Mouse (Mus musculus) intestine, embryonic 15.5 days (tissue): ENCODE data around the gene Cubn. TPM values are rescaled to one million over a fixed set of nuclear protein-coding genes. Genes with fewer than 3 reads are reported as not detected.

Experiments
- ATAC-seq: fragments of 200-750 bp; cut with Nextera tagmentation; 2 replicates; pipeline ENCODE4 v1.8.0; 2017; ENCODE audit warnings: moderate TSS enrichment, moderate library complexity
- H3K27ac ChIP-seq: fragments of 300-500 bp; sonication (generic); 2 replicates; pipeline ENCODE4 v1.5.1; 2015; ENCODE audit warnings: mild to moderate bottlenecking, inconsistent platforms
- H3K27me3 ChIP-seq: fragments of 300-500 bp; sonication (generic); replicated peaks from 2 replicates; pipeline ENCODE4 v1.6.1; 2015; ENCODE audit warnings: inconsistent platforms
- H3K36me3 ChIP-seq: fragments of 300-500 bp; sonication (generic); 2 replicates; pipeline ENCODE4 v1.6.1; 2015; ENCODE audit warnings: inconsistent platforms
- H3K4me1 ChIP-seq: fragments of 300-500 bp; sonication (generic); replicated peaks from 2 replicates; pipeline ENCODE4 v1.6.1; 2015; ENCODE audit warnings: inconsistent platforms
- H3K4me2 ChIP-seq: fragments of 300-500 bp; sonication (generic); replicated peaks from 2 replicates; pipeline ENCODE4 v1.6.1; 2015; ENCODE audit warnings: mild to moderate bottlenecking, inconsistent platforms
- H3K4me3 ChIP-seq: fragments of 300-500 bp; sonication (generic); replicated peaks from 2 replicates; pipeline ENCODE4 v1.5.1; 2015; ENCODE audit warnings: inconsistent platforms
- H3K9ac ChIP-seq: fragments of 300-500 bp; sonication (generic); 2 replicates; pipeline ENCODE4 v1.6.1; 2015; ENCODE audit warnings: inconsistent platforms
- H3K9me3 ChIP-seq: fragments of 300-500 bp; sonication (generic); 2 replicates; pipeline ENCODE4 v1.6.1; 2016; ENCODE audit warnings: inconsistent platforms
- WGBS: fragments of 180-500 bp; shearing (Covaris S2); methylation state at CpG from one replicate; pipeline ENCODE4 v1.1.7; 2015; 5-methylcytosine and 5-hydroxymethylcytosine counted together
- polyA plus RNA-seq: library from polyadenylated mRNA; unstranded; fragments of >200 nt; fragmentation: Nextera tagmentation; extraction: Ambion mirVana; gene quantifications from 2 replicates; pipeline ENCODE4 v1.2.1, GENCODE M21; 2015

The Cubn gene
- polyA plus RNA-seq: 7.3 and 8.9 TPM in 2 replicates

DNA sequence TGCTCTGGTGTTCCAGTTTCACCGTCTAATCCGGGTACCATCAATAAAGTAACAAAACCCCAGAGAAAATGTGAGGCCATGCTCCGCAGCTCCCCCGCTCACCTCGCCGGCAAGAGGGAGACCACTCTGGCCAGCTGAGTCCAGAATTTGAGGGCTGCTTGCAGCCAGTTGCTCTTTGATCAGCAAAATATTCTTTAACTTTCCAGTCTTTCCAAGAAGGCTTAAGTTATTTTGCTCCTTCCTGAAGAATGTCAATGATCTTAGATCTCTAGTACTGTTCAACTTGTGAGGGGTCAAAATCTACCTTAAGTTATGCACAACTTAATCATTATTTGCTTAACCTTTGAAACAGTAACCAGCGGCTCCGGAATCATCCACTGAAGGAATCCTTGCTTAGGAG, at the start of gene Cubn:
Gene Cubn, minus strand, starts transcription at position 80 of the 400 bp plus-strand sequence.
- Histone ChIP-seq H3K27ac (peak within 1 kb of the TSS; percentile 77), H3K4me3 (peak within 1 kb of the TSS; percentile 22), H3K27me3 (no peaks in the 10 kb centered on the region), H3K9me3 (no peaks in the 10 kb centered on the region), H3K4me2 (peak within 1 kb of the TSS; percentile 38), H3K36me3 (no peaks in the 10 kb centered on the region), H3K4me1 (0 out of 2 replicates have a peak, but pooled peaks cover 3% of the 10 kb centered on the region), H3K9ac (no peak within 1 kb of the TSS)
- 46% methylated on average over 8 of the region's 8 CpGs for WGBS
- peak; percentile 69 for ATAC-seq

DNA sequence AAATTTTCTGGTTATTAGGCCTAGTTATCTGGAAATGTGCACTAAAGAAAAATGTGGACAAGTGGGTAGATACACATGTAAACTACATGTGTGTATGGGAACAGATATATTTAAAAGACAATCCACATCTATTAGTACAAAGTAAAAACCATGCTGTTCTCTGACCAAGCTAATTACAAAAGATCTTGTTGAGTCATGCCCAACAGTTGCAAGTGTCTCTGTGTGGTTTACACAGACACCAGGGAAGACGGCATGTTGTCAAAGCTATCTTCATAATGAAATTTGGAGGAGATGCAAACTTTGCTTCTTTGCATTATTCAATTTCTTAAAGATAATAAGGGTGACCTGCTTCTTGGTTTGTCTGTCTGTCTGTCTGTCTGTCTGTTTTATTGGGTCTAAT, 48.2 kb upstream of the Cubn start:
- no peak overlapping the region for H3K9ac ChIP-seq
- 87% methylated on average over 1 of the region's 1 CpGs for WGBS
- H3K27ac ChIP-seq: no peak overlapping the region
- H3K4me2 ChIP-seq: no peak overlapping the region
- H3K27me3 ChIP-seq: no peaks in the 10 kb centered on the region
- H3K4me3 ChIP-seq: no peak overlapping the region
- no peak for ATAC-seq
- H3K4me1 ChIP-seq: 0 out of 2 replicates have a peak, but pooled peaks cover 5% of the 10 kb centered on the region
- no peaks in the 10 kb centered on the region for H3K9me3 ChIP-seq
- no peaks in the 10 kb centered on the region for H3K36me3 ChIP-seq

DNA sequence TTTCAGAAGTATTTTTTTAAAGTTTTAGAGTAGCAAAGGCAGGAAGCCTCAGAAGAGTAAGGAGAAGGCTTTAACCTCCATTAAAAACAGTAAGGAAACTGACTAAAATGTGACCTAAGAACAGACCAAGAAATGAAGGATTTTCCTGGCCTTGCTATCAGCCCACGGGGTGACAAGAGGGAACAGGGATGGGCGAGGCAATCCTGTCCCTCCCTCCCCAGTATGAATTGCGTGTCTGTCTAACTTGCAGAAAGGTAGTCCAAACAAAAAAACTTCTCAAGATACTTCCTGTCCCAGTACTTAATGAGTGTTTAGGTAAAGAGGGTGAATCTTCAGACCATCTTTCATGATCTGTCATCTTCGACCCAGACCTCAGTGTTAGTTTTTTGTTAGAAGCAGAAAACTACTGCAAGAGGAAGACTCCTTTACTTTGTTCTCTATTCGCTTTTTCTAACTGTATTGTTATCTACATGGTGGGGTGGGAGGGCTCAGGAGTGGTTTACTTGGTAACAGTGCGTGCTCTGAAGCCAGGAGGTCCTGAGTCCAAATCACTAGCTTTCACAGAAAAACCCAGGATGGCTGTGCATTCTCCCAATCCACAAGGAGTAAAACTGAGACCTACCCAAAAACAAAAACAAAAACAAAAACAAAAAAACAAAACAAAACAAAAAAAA, 47.2 kb upstream of the Cubn start:
- Histone ChIP-seq H3K4me3 (no peak overlapping the region), H3K4me1 (0 out of 2 replicates have a peak, but pooled peaks cover 3% of the 10 kb centered on the region), H3K9me3 (no peaks in the 10 kb centered on the region), H3K36me3 (no peaks in the 10 kb centered on the region), H3K4me2 (no peak overlapping the region), H3K27ac (no peak overlapping the region), H3K27me3 (no peaks in the 10 kb centered on the region), H3K9ac (no peak overlapping the region)
- no peak for ATAC-seq
- 47% methylated on average over 6 of the region's 6 CpGs for WGBS

DNA sequence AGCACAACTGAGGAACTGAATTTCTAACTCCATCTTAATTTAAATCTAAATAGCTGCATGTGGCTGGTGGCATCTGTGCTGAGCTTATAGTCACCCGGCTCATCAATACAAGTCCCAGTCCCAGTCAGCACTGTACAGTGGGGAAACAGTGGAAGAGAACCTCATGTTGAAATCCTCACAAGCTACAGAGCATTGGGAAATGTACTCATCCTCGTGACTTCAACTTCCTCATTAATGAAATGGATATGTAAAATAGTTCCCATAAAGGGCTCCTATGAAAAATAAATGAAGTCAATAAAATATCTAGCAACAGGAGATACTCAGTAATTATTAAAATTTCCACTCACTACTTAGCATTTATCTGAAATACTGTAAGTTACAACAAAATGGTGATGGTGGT, 46.6 kb upstream of the Cubn start:
- Histone ChIP-seq H3K27me3 (no peaks in the 10 kb centered on the region), H3K9ac (no peak overlapping the region), H3K36me3 (no peaks in the 10 kb centered on the region), H3K4me1 (0 out of 2 replicates have a peak, but pooled peaks cover 3% of the 10 kb centered on the region), H3K4me2 (no peak overlapping the region), H3K4me3 (no peak overlapping the region), H3K27ac (no peak overlapping the region), H3K9me3 (no peaks in the 10 kb centered on the region)
- WGBS: 79% methylated on average over 2 of the region's 2 CpGs
- no peak for ATAC-seq

DNA sequence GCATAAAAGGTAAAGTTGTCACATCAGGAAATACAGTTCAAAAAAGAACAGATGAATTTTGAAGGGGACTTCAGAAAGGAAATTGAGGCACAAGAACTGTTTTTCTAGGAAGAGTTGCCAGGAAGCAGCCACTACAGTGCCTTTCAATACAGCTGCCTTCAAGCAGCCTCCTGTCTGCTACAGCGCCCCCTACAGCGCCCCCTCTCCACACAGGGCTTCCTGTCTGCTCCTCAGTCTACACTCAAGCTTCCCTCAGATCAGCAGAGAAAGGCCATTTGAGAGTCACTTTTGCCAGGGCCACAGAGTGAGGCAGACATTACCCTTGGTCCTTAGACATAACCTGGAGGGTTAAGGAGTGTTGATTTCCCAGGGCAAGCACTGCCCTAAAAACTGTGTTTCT, 46.1 kb upstream of the Cubn start:
- no peaks in the 10 kb centered on the region for H3K27me3 ChIP-seq
- no peaks in the 10 kb centered on the region for H3K9me3 ChIP-seq
- H3K4me3 ChIP-seq: no peak overlapping the region
- 0 out of 2 replicates have a peak, but pooled peaks cover 3% of the 10 kb centered on the region for H3K4me1 ChIP-seq
- no peak overlapping the region for H3K4me2 ChIP-seq
- no peak for ATAC-seq
- no peak overlapping the region for H3K9ac ChIP-seq
- H3K27ac ChIP-seq: no peak overlapping the region
- no peaks in the 10 kb centered on the region for H3K36me3 ChIP-seq
- 28% methylated on average over 2 of the region's 2 CpGs for WGBS

DNA sequence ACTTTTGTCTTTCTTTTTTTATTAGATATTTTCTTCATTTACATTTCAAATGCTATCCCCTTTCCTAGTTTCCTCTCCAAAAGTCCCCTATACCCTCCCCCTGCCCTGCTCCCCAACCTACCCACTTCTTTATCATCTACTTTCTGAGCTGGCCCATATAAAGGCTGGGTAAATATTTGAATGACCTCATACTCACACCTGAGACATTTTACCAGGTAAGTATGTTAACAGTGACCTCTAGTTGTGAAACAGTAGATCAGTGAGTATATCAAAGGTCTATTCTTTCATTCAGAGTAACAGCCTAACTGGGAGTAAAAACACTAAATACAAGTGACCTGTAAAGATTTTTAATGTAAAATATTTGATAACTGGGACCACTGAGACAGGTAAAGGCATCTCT, 45.1 kb upstream of the Cubn start:
- Histone ChIP-seq H3K9ac (no peak overlapping the region), H3K9me3 (no peaks in the 10 kb centered on the region), H3K36me3 (no peaks in the 10 kb centered on the region), H3K4me1 (0 out of 2 replicates have a peak, but pooled peaks cover 3% of the 10 kb centered on the region), H3K27me3 (no peaks in the 10 kb centered on the region), H3K27ac (no peak overlapping the region), H3K4me3 (no peak overlapping the region), H3K4me2 (no peak overlapping the region)
- peak; percentile 82 for ATAC-seq

DNA sequence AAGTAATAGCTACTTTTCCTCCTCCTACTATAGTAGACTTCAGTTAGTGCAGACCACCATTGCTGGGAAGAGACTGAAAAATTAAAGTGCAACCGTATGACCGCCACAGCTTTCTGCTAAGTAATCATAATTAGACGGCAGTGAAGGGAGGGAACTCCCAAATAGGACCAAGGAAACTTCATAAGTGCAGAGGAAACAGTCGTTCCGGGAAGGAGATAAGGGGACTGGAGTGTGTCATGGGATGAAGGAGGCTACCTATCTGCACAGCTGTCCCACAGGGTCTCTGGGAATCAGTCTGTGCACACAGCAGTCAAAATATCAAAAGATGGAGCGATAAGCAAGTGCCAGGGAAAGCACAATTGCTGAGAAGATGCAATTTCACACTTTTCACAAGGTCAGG, 39.0 kb upstream of the Cubn start:
- Histone ChIP-seq H3K4me1 (no peaks in the 10 kb centered on the region), H3K4me3 (no peak overlapping the region), H3K9ac (no peak overlapping the region), H3K27me3 (no peaks in the 10 kb centered on the region), H3K9me3 (no peaks in the 10 kb centered on the region), H3K4me2 (no peak overlapping the region), H3K27ac (no peak overlapping the region), H3K36me3 (no peaks in the 10 kb centered on the region)
- 69% methylated on average over 6 of the region's 6 CpGs for WGBS
- ATAC-seq: no peak

DNA sequence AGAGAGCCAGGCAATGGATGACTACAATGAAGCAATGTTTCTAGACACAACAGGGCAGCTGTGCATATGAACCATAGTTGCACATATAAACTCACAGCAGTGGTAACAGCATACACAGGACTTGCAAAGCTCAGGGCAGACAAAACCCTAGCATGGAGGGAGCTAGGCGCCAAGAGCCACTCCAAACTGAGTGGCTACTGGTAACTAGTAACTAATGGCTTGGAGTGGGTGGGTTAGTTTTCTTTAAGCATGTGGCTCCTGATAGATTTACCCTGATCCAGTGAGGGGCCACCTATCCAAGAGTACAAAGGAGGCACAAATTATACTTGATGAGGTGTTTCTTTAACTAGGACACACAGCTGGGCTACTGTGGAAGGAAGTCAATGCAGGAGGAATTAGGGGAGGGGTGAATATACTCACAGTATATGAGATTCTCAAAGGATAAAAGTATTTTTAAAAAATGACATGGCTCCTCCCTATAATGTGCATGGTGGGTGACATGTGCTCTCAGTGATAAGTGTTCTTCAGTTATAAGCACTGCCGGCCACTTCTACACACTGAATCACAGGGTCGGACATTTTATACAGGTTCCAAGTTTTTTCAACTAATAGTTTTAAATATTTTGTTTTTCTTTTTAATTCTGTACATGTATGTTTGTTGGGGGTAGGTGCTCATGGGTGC, 37.8 kb upstream of the Cubn start:
- H3K9ac ChIP-seq: no peak overlapping the region
- no peak for ATAC-seq
- H3K27ac ChIP-seq: no peak overlapping the region
- H3K4me3 ChIP-seq: no peak overlapping the region
- WGBS: 93% methylated on average over 3 of the region's 3 CpGs
- H3K27me3 ChIP-seq: no peaks in the 10 kb centered on the region
- H3K4me2 ChIP-seq: no peak overlapping the region
- H3K4me1 ChIP-seq: no peaks in the 10 kb centered on the region
- no peaks in the 10 kb centered on the region for H3K9me3 ChIP-seq
- H3K36me3 ChIP-seq: no peaks in the 10 kb centered on the region

DNA sequence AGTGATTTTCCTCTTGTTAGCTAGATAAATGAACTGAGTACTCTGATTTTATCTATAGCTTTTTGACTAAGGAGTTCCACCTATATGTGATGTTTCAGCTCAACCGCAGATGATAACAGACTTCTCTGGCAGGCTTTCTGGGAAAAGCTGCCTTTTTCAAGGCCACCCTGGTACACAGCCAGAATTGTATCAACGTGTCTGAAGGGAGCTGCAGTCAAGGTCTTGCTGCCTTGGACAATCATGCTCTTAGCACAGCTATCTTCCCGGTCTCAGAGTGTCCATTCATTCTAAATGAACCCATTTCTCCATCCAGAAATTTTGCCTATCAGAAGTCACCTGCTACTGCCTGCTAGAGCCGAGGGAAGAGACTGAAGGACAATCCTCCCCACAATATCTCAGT, 35.9 kb upstream of the Cubn start:
- 69% methylated on average over 4 of the region's 4 CpGs for WGBS
- Histone ChIP-seq H3K27ac (no peak overlapping the region), H3K27me3 (no peaks in the 10 kb centered on the region), H3K36me3 (no peaks in the 10 kb centered on the region), H3K9me3 (no peaks in the 10 kb centered on the region), H3K9ac (no peak overlapping the region), H3K4me1 (no peaks in the 10 kb centered on the region), H3K4me2 (no peak overlapping the region), H3K4me3 (no peak overlapping the region)
- ATAC-seq: no peak

DNA sequence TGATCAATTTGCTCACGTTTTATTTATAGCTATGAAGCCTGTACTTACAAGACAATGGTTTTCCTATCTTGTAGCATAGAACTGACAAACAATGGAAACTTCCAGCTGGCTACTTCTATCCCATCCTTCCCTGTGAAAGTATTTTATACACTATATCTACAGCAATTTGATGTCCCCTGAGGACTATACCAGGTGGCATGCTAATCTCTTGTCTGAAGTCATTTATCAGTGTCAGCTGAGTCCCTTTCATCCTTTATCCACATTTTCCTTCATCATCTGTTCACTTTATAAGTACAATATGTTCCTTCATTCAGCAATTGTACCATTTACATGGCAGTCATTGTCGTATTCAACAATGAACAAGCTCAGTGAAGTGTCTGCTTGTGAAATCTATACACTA, 35.5 kb upstream of the Cubn start:
- H3K4me3 ChIP-seq: no peak overlapping the region
- no peaks in the 10 kb centered on the region for H3K27me3 ChIP-seq
- 73% methylated on average over 2 of the region's 2 CpGs for WGBS
- no peaks in the 10 kb centered on the region for H3K4me1 ChIP-seq
- no peak overlapping the region for H3K9ac ChIP-seq
- no peaks in the 10 kb centered on the region for H3K9me3 ChIP-seq
- no peaks in the 10 kb centered on the region for H3K36me3 ChIP-seq
- no peak for ATAC-seq
- H3K4me2 ChIP-seq: no peak overlapping the region
- no peak overlapping the region for H3K27ac ChIP-seq

DNA sequence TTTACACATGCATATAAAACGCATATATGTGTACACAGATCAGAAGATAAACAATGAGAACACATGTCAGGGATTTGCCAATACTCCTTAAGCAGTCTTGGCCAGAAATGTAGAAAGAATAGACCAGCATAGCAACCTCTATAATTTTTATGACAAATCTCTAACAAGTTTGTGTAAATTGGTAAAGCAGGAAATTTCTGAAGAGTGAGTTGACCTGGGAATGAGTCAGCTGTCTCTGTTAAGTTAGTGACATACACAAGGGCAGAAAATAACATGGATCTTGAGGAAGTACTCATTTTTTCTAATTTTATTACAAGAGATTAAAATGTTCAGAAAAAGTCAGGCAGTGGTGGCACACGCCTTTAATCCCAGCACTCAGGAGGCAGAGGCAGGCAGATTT, 34.6 kb upstream of the Cubn start:
- Histone ChIP-seq H3K4me1 (no peaks in the 10 kb centered on the region), H3K36me3 (no peaks in the 10 kb centered on the region), H3K9me3 (no peaks in the 10 kb centered on the region), H3K9ac (no peak overlapping the region), H3K4me2 (no peak overlapping the region), H3K27me3 (no peaks in the 10 kb centered on the region), H3K27ac (no peak overlapping the region), H3K4me3 (no peak overlapping the region)
- ATAC-seq: no peak
- WGBS: 86% methylated on average over 2 of the region's 2 CpGs

DNA sequence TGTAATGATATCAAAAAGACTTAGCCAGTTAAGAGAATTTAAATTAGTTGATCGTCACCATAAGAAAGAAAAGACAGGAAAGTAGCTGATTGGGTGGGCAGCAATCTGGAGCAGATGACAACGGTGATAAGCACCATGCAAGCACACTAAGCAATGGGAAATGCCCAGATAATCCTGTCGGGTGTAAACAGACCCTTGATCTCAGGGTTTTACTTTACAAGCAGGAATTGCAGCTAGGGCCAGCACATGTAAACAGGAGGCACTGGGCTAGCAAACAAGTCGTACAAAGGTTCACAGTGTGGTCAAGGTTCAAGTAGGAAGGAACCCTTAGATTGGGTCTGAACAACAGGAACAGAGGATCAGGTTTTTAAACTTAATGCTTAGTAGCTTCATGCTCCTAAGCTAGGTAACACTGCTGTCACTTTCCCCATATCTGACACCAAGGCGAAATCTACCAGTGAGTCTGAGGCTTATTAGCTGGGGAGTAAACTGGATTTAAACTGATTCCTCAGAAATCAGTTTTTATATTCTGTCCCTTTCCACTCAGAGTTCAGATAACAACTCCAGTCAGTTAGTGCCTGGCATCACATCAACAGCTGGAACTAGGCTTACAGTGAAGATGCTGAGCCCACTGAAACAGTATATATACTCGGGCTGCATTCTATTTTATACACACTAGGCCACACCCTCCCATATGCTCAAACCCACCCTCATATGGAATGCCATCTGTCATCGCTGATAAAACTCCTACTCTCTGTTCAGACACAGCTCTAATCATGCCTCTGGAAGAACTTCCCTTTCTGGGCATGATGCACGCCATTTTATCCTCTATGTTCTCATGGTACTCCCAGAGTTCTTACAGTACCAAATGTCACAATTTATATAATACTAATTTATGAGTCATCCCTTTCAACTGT, 32.2 kb upstream of the Cubn start:
- Histone ChIP-seq H3K9me3 (no peaks in the 10 kb centered on the region), H3K4me3 (no peak overlapping the region), H3K4me2 (no peak overlapping the region), H3K36me3 (no peaks in the 10 kb centered on the region), H3K27ac (peak overlapping the region; percentile 59), H3K9ac (no peak overlapping the region), H3K27me3 (no peaks in the 10 kb centered on the region), H3K4me1 (no peaks in the 10 kb centered on the region)
- ATAC-seq: peak; percentile 87
- WGBS: 33% methylated on average over 8 of the region's 8 CpGs
